Mouse (Mus musculus) liver, embryonic 14.5 days (tissue): ENCODE data around the gene Mpdz. TPM values are rescaled to one million over a fixed set of nuclear protein-coding genes. Genes with fewer than 3 reads are reported as not detected.

Source experiments
- ATAC-seq: fragments of 200-750 bp; cut with Nextera tagmentation; 2 replicates; pipeline ENCODE4 v1.8.0; 2017; ENCODE audit warnings: moderate number of reproducible peaks, mild to moderate bottlenecking, moderate library complexity; ENCODE audit not compliant: insufficient read depth
- DNase-seq, 3 experiments: peaks; one replicate each; pipeline ENCODE4 v3.0.0-alpha.2; 2012 to 2013; ENCODE audit warnings: low read depth in 3 of 3, low spot score in 3 of 3
- H3K27ac ChIP-seq: fragments of 300-500 bp; sonication (generic); 2 replicates; pipeline ENCODE4 v1.5.1; 2014; ENCODE audit warnings: moderate library complexity, mild to moderate bottlenecking, control low read depth, inconsistent platforms
- H3K27me3 ChIP-seq: fragments of 300-500 bp; sonication (generic); 2 replicates; pipeline ENCODE4 v1.6.1; 2014; ENCODE audit warnings: mild to moderate bottlenecking, low read length, moderate library complexity; ENCODE audit not compliant: control insufficient read depth, insufficient read depth
- H3K36me3 ChIP-seq: fragments of 300-500 bp; sonication (generic); replicated peaks from 2 replicates; pipeline ENCODE4 v1.6.1; 2014; ENCODE audit warnings: low read depth; ENCODE audit not compliant: control insufficient read depth, insufficient read depth
- H3K4me1 ChIP-seq, 2 experiments: fragments of 200-500 bp in 1 of 2; fragments of 300-500 bp in 1 of 2; sonication (generic) in 1 of 2; replicated peaks; 2 replicates each; pipeline ENCODE4 v1.6.1; 2012 to 2014; ENCODE audit warnings: antibody characterized with exemption in 1 of 2, inconsistent platforms in 1 of 2, low read length in 1 of 2; ENCODE audit not compliant: control insufficient read depth in 2 of 2, insufficient read depth in 2 of 2
- H3K4me2 ChIP-seq: fragments of 300-500 bp; sonication (generic); 2 replicates; pipeline ENCODE4 v1.6.1; 2014; ENCODE audit warnings: low read depth, mild to moderate bottlenecking, control low read depth, moderate library complexity
- H3K4me3 ChIP-seq, 2 experiments: fragments of 200-500 bp in 1 of 2; fragments of 300-500 bp in 1 of 2; sonication (generic) in 1 of 2; 2 replicates each; pipeline ENCODE4 v1.5.1; 2012 to 2014; ENCODE audit warnings: low read depth in 2 of 2, low read length in 2 of 2, mild to moderate bottlenecking in 2 of 2, control low read depth in 1 of 2, inconsistent platforms in 1 of 2, moderate library complexity in 1 of 2; ENCODE audit not compliant: insufficient read depth in 1 of 2
- H3K9ac ChIP-seq: fragments of 300-500 bp; sonication (generic); replicated peaks from 2 replicates; pipeline ENCODE4 v1.6.1; 2014; ENCODE audit warnings: mild to moderate bottlenecking, control low read depth, moderate library complexity
- H3K9me3 ChIP-seq: fragments of 300-500 bp; sonication (generic); 2 replicates; pipeline ENCODE4 v1.6.1; 2016; ENCODE audit warnings: low read length, mixed read lengths; ENCODE audit not compliant: control insufficient read depth
- CTCF ChIP-seq: IDR thresholded peaks from 2 replicates; pipeline ENCODE4 v1.5.1; 2016; ENCODE audit warnings: antibody characterized with exemption, low read depth, control low read depth
- EP300 ChIP-seq: IDR thresholded peaks from 2 replicates; pipeline ENCODE4 v1.6.1; 2016; ENCODE audit warnings: antibody characterized with exemption, low read depth
- WGBS: fragments of 180-500 bp; shearing (Covaris S2); extraction: QIAGEN DNeasy Blood & Tissue Kit; methylation state at CpG from one replicate; pipeline ENCODE4 v1.1.7; 2014; ENCODE audit not compliant: insufficient replicate concordance; 5-methylcytosine and 5-hydroxymethylcytosine counted together
- polyA plus RNA-seq, 2 experiments: library from polyadenylated mRNA; depleted of rRNA in 1 of 2; stranded (reverse) in 1 of 2; unstranded in 1 of 2; fragments of >200 nt; fragmentation: Nextera tagmentation in 1 of 2; extraction: Ambion mirVana in 1 of 2; gene quantifications; 2 replicates each; pipeline versions ENCODE4 v1.2.1 to v1.2.3; 2012 to 2014

Gene Mpdz
- polyA plus RNA-seq, 2 experiments = 1.7 to 2.1 TPM

DNA sequence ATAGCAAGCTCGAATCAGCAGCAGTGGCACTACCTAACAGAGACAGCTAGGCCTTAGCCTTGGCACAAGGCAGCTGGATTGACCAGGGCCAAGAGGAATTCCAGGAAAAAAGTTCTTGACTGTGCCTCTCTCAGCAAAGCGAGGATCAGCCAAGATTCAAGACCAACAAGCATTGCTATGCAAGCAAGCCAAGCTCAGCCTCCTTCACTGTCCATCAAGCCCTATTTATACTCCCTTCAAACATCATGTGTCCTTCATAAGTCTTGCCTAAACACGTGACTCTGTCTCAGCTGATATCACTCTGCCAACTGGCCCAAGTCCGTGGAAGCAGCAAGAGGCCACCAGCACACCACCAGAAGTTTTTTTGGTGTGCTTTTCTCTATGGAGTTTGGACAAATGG is 6.8 kb upstream of the Mpdz start:
- no peak for ATAC-seq
- TF ChIP-seq EP300 = no peak
- no peak for TF ChIP-seq CTCF
- WGBS = 54% methylated on average over 4 of the region's 4 CpGs

DNA sequence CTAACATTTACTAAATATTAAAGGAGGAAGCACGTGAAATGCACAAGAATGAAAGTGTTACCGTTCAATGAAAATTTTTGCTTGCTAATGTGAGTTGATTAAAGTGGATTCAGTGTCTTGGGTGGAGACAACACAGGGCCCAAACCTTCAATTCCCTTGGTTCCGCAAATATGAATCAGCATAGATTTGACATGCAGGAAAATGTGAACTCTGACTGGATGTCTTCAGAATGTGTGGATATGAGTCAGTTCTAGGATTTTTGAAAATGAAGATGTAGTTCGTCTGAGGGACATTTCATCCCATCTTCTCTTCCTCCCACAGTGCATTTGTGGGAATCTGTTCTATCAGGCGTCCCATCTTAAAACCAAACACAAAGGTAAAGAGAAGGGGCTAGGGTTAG is 951 bp upstream of the Mpdz start:
- no peak overlapping the region for H3K4me2 ChIP-seq
- ATAC-seq = no peak

More for the DNA sequence above, 6.8 kb upstream of the Mpdz start:
- Histone ChIP-seq H3K4me3 (no peak overlapping the region), H3K27me3 (no peaks in the 10 kb centered on the region), H3K9ac (no peak overlapping the region), H3K4me1 (no peaks in the 10 kb centered on the region), H3K9me3 (no peaks in the 10 kb centered on the region), H3K36me3 (no peaks in the 10 kb centered on the region), H3K4me2 (no peak overlapping the region), H3K27ac (no peak overlapping the region)
- DNase-seq = no peak

DNA sequence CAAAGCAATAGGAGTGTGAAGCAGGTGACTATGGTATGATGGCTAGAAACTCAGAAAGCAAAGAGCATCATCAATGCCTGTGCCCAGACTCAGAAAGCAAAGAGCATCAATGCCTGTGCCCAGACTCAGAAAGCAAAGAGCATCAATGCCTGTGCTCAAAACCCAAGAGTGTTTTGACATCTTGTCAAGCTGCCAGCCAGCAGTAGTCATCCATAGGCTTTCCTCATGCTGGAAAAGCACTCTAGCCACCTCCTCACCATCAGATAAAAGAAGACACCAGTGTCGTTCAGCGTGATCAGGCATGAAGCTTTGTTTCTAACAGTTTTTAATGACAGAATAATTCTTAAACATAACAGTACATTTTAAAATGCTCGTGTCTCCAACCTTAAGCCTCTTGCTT is 8.7 kb downstream of the Mpdz start:
- Histone ChIP-seq H3K27me3 (no peaks in the 10 kb centered on the region), H3K9me3 (no peaks in the 10 kb centered on the region), H3K4me3 (no peak overlapping the region), H3K27ac (no peak overlapping the region), H3K36me3 (no peaks in the 10 kb centered on the region), H3K4me2 (no peak overlapping the region), H3K4me1 (no peaks in the 10 kb centered on the region), H3K9ac (no peak overlapping the region)
- no peak for TF ChIP-seq CTCF
- TF ChIP-seq EP300 = no peak
- ATAC-seq (no peak), DNase-seq (no peak)
- 66% methylated on average over 3 of the region's 3 CpGs for WGBS

More for the DNA sequence above, 951 bp upstream of the Mpdz start:
- 66% methylated on average over 5 of the region's 5 CpGs for WGBS
- H3K9me3 ChIP-seq = no peaks in the 10 kb centered on the region
- 0 out of 4 replicates have a peak, but pooled peaks cover 0 to 4% of the 10 kb centered on the region in 2 experiments for H3K4me1 ChIP-seq
- no peak overlapping the region for H3K27ac ChIP-seq
- H3K36me3 ChIP-seq = no peaks in the 10 kb centered on the region
- no peak for DNase-seq
- no peak overlapping the region for H3K4me3 ChIP-seq
- TF ChIP-seq EP300 (no peak), CTCF (no peak)
- H3K27me3 ChIP-seq = peaks cover 7% of the 10 kb centered on the region
- no peak overlapping the region for H3K9ac ChIP-seq

DNA sequence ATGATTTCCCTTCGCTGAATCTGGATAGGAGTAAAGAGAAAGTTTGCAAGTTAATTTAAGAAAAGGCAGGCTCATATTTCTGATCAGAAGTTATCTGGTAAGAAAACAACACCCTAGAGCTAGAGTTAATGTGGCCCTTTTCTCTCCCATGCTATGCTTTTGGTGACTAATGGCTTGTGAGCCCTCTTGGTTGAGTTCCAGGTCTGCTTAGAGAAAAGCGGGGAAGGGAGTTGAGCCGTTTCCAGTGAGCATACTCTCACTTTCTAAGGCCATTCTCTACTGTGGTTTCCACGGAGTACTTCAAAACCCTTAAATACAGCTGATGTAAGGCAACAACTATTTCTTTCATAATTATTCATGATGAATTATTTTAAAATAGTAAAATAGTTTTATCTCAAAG is 11.8 kb downstream of the Mpdz start:
- TF ChIP-seq EP300 = no peak
- TF ChIP-seq CTCF = no peak
- ATAC-seq = no peak

DNA sequence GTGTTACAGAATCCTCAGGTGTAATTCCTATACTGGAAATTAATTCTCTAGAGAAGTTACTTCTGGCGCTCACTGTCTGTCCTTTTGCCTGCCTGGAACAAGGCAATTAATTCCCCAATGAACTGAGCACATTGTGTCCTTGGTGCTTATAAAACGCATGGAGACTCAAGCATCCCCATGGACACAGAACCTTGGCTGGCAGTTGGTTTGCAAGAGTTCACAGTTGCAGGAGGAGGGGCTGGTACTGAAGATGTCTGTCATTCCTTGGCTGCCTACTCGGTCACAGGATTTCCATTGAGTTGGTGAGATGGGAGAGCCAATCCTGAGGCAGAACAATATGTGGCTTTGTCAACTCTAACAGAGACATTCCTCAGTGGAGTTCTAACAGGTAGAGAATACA is 12.5 kb downstream of the Mpdz start:
- H3K27ac ChIP-seq = no peak overlapping the region
- H3K36me3 ChIP-seq = no peaks in the 10 kb centered on the region
- DNase-seq (no peak), ATAC-seq (no peak)
- no peak overlapping the region for H3K4me2 ChIP-seq
- H3K4me3 ChIP-seq = no peak overlapping the region
- TF ChIP-seq EP300 (no peak), CTCF (no peak)
- H3K9me3 ChIP-seq = no peaks in the 10 kb centered on the region
- no peaks in the 10 kb centered on the region for H3K4me1 ChIP-seq
- H3K9ac ChIP-seq = no peak overlapping the region
- 65% methylated on average over 3 of the region's 3 CpGs for WGBS
- no peaks in the 10 kb centered on the region for H3K27me3 ChIP-seq

More for the DNA sequence above, 11.8 kb downstream of the Mpdz start:
- H3K4me1 ChIP-seq = no peaks in the 10 kb centered on the region
- DNase-seq = no peak
- H3K4me2 ChIP-seq = no peak overlapping the region
- no peak overlapping the region for H3K4me3 ChIP-seq
- 72% methylated on average over 4 of the region's 4 CpGs for WGBS
- no peaks in the 10 kb centered on the region for H3K27me3 ChIP-seq
- H3K36me3 ChIP-seq = no peaks in the 10 kb centered on the region
- H3K9ac ChIP-seq = no peak overlapping the region
- no peaks in the 10 kb centered on the region for H3K9me3 ChIP-seq
- H3K27ac ChIP-seq = no peak overlapping the region
